Mouse (Mus musculus): Measurements from ENCODE around the gene Acot5. TPM values are rescaled to one million over a fixed set of nuclear protein-coding genes. Genes with fewer than 3 reads are reported as not detected.
A peak's percentile ranks its signal among the peaks of the same experiment; 100 is the strongest.
"Not testable (repeated sequence)": the region's sequence is repeated elsewhere in the genome, so short reads cannot be mapped to it uniquely, and the experiment has no call there.

Gene Acot5
- total RNA-seq, 1 experiment, result not detected

DNA sequence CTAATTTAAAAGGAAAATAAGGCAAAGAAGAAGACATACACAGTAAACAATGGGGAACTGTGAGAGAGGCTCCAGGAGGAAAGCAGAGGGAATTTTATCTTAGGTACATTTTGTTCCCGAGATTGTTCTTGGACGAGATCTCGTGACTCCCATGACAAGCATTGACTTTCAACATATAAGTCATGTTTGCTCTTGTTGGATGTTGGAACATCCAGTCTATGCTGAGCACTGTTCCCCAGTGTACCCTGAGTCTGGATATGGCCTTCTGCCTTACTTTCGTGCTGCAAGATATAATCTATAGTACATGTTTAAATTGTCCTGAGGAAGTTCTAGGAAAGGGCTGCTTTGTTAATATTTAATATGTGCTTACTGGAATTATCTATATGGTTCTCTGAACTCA, 15.5 kb downstream of the Acot5 start:
- Histone ChIP-seq H3K4me3 (ENCODE audit: insufficient read depth in 1 of 2, low read depth in 1 of 2, low read length in 2 of 2, poor library complexity in 1 of 2, severe bottlenecking in 1 of 2) (no peak overlapping the region), H3K9me3 (ENCODE audit: control insufficient read depth, insufficient read depth, low read depth, low read length) (0 out of 2 replicates have a peak, but pooled peaks cover 2% of the 10 kb centered on the region), H3K9ac (ENCODE audit: insufficient read depth, low read depth, low read length, poor library complexity, severe bottlenecking) (no peak overlapping the region), H3K27ac (ENCODE audit: insufficient read depth, low read depth, low read length, poor library complexity, severe bottlenecking) (no peak overlapping the region), H3K4me1 (ENCODE audit: control insufficient read depth in 2 of 2, insufficient read depth in 2 of 2, low read length in 2 of 2, poor library complexity in 1 of 2) (no peaks in the 10 kb centered on the region), H3K36me3 (ENCODE audit: control insufficient read depth, insufficient read depth, low read length, poor library complexity, severe bottlenecking) (no peaks in the 10 kb centered on the region)
- no peak for DNase-seq (ENCODE audit: low read depth, low spot score)
- TF ChIP-seq ZC3H11A (IDR thresholded peaks at IDR 0.05; ENCODE audit: borderline replicate concordance, low read depth, low read length) (no peak), ZNF384 (IDR thresholded peaks at IDR 0.05; ENCODE audit: low read depth, low read length) (no peak), MAFK (IDR thresholded peaks at IDR 0.05; ENCODE audit: insufficient read depth, low read depth, low read length) (no peak), CHD2 (IDR thresholded peaks at IDR 0.05; ENCODE audit: low read depth, low read length) (no peak), HCFC1 (IDR thresholded peaks at IDR 0.05; ENCODE audit: borderline replicate concordance, insufficient read depth, low read length) (no peak)
- in situ Hi-C loops (cut with MboI; ENCODE audit: low sequenced_read_pairs in 2 of 2, unreplicated experiment in 2 of 2), result no loop called here

GRCm38 (mm10) chr12:84094666-84095065, 25.5 kb downstream of the Acot5 start:
- H3K4me3 ChIP-seq (ENCODE audit: insufficient read depth in 1 of 2, low read depth in 1 of 2, low read length in 2 of 2, poor library complexity in 1 of 2, severe bottlenecking in 1 of 2); H3K36me3 ChIP-seq (ENCODE audit: control insufficient read depth, insufficient read depth, low read length, poor library complexity, severe bottlenecking); DNase-seq (ENCODE audit: low read depth, low spot score); H3K27ac ChIP-seq (ENCODE audit: insufficient read depth, low read depth, low read length, poor library complexity, severe bottlenecking); H3K4me1 ChIP-seq (ENCODE audit: control insufficient read depth in 2 of 2, insufficient read depth in 2 of 2, low read length in 2 of 2, poor library complexity in 1 of 2); H3K9me3 ChIP-seq (ENCODE audit: control insufficient read depth, insufficient read depth, low read depth, low read length); H3K9ac ChIP-seq (ENCODE audit: insufficient read depth, low read depth, low read length, poor library complexity, severe bottlenecking); in situ Hi-C loops (cut with MboI; ENCODE audit: low sequenced_read_pairs in 2 of 2, unreplicated experiment in 2 of 2): not testable (repeated sequence)

DNA sequence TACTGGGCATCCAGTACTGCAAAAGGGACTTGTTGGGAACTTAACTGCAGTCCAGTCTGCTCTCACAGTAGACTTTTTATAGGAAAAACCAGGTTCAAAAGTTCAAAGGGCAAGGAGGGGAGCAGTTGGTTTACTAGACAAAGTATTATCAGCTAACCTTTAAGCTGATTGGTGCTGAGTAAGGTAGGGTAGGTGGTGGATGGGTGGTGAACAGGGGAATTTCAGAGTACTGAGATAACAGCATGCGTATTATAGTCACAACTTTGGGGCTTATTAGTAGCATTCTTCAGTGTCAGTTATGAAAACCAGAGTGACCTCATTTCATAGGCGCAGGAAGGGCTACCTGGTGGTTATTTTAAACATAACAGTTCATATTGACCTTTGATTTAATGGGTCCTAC, 30.5 kb downstream of the Acot5 start:
- H3K4me1 ChIP-seq (ENCODE audit: control insufficient read depth in 2 of 2, insufficient read depth in 2 of 2, low read length in 2 of 2, poor library complexity in 1 of 2), result no peaks in the 10 kb centered on the region
- H3K9me3 ChIP-seq (ENCODE audit: control insufficient read depth, insufficient read depth, low read depth, low read length), result no peaks in the 10 kb centered on the region
- no peak overlapping the region for H3K4me3 ChIP-seq (ENCODE audit: insufficient read depth in 1 of 2, low read depth in 1 of 2, low read length in 2 of 2, poor library complexity in 1 of 2, severe bottlenecking in 1 of 2)
- in situ Hi-C loops (cut with MboI; ENCODE audit: low sequenced_read_pairs in 2 of 2, unreplicated experiment in 2 of 2), result no loop called here
- H3K27ac ChIP-seq (ENCODE audit: insufficient read depth, low read depth, low read length, poor library complexity, severe bottlenecking), result no peak overlapping the region
- DNase-seq (ENCODE audit: low read depth, low spot score), result no peak
- no peak overlapping the region for H3K9ac ChIP-seq (ENCODE audit: insufficient read depth, low read depth, low read length, poor library complexity, severe bottlenecking)
- TF ChIP-seq MAFK (IDR thresholded peaks at IDR 0.05; ENCODE audit: insufficient read depth, low read depth, low read length) (no peak), CHD2 (IDR thresholded peaks at IDR 0.05; ENCODE audit: low read depth, low read length) (no peak), ZC3H11A (IDR thresholded peaks at IDR 0.05; ENCODE audit: borderline replicate concordance, low read depth, low read length) (no peak), ZNF384 (IDR thresholded peaks at IDR 0.05; ENCODE audit: low read depth, low read length) (no peak), HCFC1 (IDR thresholded peaks at IDR 0.05; ENCODE audit: borderline replicate concordance, insufficient read depth, low read length) (no peak)
- no peaks in the 10 kb centered on the region for H3K36me3 ChIP-seq (ENCODE audit: control insufficient read depth, insufficient read depth, low read length, poor library complexity, severe bottlenecking)

- no peak for TF ChIP-seq CHD2 (IDR thresholded peaks at IDR 0.05; ENCODE audit: low read depth, low read length)
- no peak for TF ChIP-seq HCFC1 (IDR thresholded peaks at IDR 0.05; ENCODE audit: borderline replicate concordance, insufficient read depth, low read length)
- TF ChIP-seq MAFK (IDR thresholded peaks at IDR 0.05; ENCODE audit: insufficient read depth, low read depth, low read length), result no peak
- no peak for TF ChIP-seq ZC3H11A (IDR thresholded peaks at IDR 0.05; ENCODE audit: borderline replicate concordance, low read depth, low read length)
- no peak for TF ChIP-seq ZNF384 (IDR thresholded peaks at IDR 0.05; ENCODE audit: low read depth, low read length)
- no peak for DNase-seq (ENCODE audit: low read depth, low spot score)
- no peaks in the 10 kb centered on the region for H3K4me1 ChIP-seq (ENCODE audit: control insufficient read depth in 2 of 2, insufficient read depth in 2 of 2, low read length in 2 of 2, poor library complexity in 1 of 2)
- no peaks in the 10 kb centered on the region for H3K36me3 ChIP-seq (ENCODE audit: control insufficient read depth, insufficient read depth, low read length, poor library complexity, severe bottlenecking)
- no peak overlapping the region for H3K9ac ChIP-seq (ENCODE audit: insufficient read depth, low read depth, low read length, poor library complexity, severe bottlenecking)
- in situ Hi-C loops (cut with MboI; ENCODE audit: low sequenced_read_pairs in 2 of 2, unreplicated experiment in 2 of 2), result no loop called here
- no peak overlapping the region for H3K4me3 ChIP-seq (ENCODE audit: insufficient read depth in 1 of 2, low read depth in 1 of 2, low read length in 2 of 2, poor library complexity in 1 of 2, severe bottlenecking in 1 of 2)
- no peak overlapping the region for H3K27ac ChIP-seq (ENCODE audit: insufficient read depth, low read depth, low read length, poor library complexity, severe bottlenecking)
- no peaks in the 10 kb centered on the region for H3K9me3 ChIP-seq (ENCODE audit: control insufficient read depth, insufficient read depth, low read depth, low read length)
Measured at GRCm38 (mm10) chr12:84100071-84100470, 30.9 kb downstream of the Acot5 start.

DNA sequence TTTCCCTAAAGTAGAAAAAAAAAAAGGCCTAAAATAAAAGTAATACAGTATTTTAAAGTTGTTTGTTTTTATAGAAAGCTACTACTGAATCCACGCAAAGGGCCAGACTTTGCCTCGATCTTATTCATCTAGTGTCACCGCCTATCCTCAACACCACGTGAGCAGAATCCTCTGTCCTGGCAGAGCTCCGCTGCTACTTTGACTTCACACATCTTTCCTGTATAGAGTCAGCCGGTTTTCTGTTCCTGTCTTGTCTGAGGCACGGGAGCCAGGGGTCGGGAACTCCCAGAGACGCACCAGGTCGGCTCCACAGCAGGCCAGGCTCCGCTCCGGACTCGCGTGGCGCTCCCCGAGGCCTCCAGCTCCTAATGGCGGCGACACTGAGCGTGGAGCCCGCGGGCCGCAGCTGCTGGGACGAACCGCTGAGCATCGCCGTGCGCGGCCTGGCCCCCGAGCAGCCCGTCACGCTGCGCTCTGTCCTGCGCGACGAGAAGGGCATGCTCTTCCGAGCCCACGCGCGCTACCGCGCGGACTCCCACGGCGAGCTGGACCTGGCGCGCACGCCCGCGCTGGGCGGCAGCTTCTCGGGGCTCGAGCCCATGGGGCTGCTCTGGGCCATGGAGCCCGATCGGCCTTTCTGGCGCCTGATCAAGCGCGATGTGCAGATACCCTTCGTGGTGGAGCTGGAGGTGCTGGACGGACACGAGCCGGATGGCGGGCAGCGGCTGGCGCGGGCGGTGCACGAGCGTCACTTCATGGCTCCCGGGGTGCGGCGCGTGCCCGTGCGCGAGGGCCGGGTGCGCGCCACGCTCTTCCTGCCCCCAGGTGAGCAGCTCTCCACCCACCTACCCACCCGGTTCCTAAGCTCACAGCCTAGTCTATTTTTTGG, 31.7 kb downstream of the Acot5 start, which contains the start of gene Acot6:
TSS of gene Acot6 (plus strand) at position 51 of the 889 bp plus-strand sequence.
- Histone ChIP-seq H3K9ac (ENCODE audit: insufficient read depth, low read depth, low read length, poor library complexity, severe bottlenecking) (peak within 1 kb of the TSS; percentile 71; the same call in 1 of the 2 replicates), H3K4me3 (ENCODE audit: insufficient read depth in 1 of 2, low read depth in 1 of 2, low read length in 2 of 2, poor library complexity in 1 of 2, severe bottlenecking in 1 of 2) (peak within 1 kb of the TSS; percentile 68 to 78)
- H3K4me1 ChIP-seq (ENCODE audit: control insufficient read depth in 2 of 2, insufficient read depth in 2 of 2, low read length in 2 of 2, poor library complexity in 1 of 2); DNase-seq (ENCODE audit: low read depth, low spot score); H3K9me3 ChIP-seq (ENCODE audit: control insufficient read depth, insufficient read depth, low read depth, low read length); in situ Hi-C loops (cut with MboI; ENCODE audit: low sequenced_read_pairs in 2 of 2, unreplicated experiment in 2 of 2); H3K36me3 ChIP-seq (ENCODE audit: control insufficient read depth, insufficient read depth, low read length, poor library complexity, severe bottlenecking); H3K27ac ChIP-seq (ENCODE audit: insufficient read depth, low read depth, low read length, poor library complexity, severe bottlenecking): not testable (repeated sequence)
